Mouse (Mus musculus): ENCODE measurements around the gene Aldh1a2. TPM values are rescaled to one million over a fixed set of nuclear protein-coding genes. Genes with fewer than 3 reads are reported as not detected.

Aldh1a2 gene
- 0.51 and 0.63 TPM in 2 replicates for polyA plus RNA-seq (2015; fragmentation: Nextera tagmentation; extraction: Ambion mirVana)

DNA sequence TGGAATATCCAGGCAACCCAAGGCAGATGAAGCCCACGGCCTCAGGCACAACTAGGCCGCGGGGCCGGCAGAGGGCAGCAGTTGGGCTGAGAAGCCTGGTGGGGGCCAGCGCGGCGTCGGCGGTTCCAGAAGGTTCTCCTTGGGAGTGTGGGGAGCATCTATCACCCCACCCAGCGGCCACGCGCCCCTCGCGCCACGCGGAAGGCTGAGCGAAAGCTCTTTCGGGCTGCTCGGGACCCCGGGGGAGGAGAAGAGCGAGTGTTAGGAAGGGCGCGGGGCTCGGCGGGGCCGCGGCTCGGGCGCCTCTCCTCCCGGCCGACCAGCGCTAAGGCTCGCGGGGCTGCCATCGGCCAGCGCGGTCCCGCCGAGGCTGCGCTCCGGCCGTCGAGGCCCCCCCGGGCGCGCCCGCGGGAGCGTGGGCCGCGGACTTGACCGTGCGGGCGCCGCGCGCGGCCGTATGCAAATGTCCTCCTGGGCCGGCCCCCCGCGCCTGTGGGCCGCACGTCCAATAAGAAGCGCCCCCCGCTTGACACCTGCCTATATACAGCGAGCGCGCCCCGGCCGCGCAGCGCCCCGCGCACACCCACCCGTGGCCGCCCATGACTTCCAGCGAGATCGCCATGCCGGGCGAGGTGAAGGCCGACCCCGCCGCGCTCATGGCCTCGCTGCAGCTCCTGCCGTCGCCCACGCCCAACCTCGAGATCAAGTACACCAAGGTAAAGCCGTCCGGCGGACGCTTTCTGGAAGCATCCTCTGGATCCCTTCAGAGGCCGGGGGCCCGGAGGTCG, at the start of gene Aldh1a2:
Gene Aldh1a2 (plus strand): TSS at position 542 of the 788 bp plus-strand sequence.
- Histone ChIP-seq H3K27me3 (ENCODE audit: insufficient read depth, low read length) (peaks cover 74% of the 10 kb centered on the region), H3K9me3 (ENCODE audit: low read length) (no peaks in the 10 kb centered on the region), H3K36me3 (replicated peaks; ENCODE audit: insufficient read depth, low read length) (no peaks in the 10 kb centered on the region), H3K27ac (ENCODE audit: low read depth) (no peak within 1 kb of the TSS), H3K9ac (replicated peaks) (no peak within 1 kb of the TSS), H3K4me2 (ENCODE audit: low read depth, low read length) (peak within 1 kb of the TSS; percentile 74), H3K4me1 (ENCODE audit: insufficient read depth) (peaks cover 10% of the 10 kb centered on the region), H3K4me3 (ENCODE audit: low read depth, low read length) (peak within 1 kb of the TSS; percentile 52)
- no peak for TF ChIP-seq EP300 (IDR thresholded peaks at IDR 0.05; ENCODE audit: low read depth)
- peak; percentile 65 for TF ChIP-seq CTCF (IDR thresholded peaks at IDR 0.05; ENCODE audit: low read depth)
- DNase-seq, result peak; percentile 75
- peak; percentile 70 for ATAC-seq
- WGBS (ENCODE audit: insufficient replicate concordance), result 2% methylated on average over 73 of the region's 97 CpGs

DNA sequence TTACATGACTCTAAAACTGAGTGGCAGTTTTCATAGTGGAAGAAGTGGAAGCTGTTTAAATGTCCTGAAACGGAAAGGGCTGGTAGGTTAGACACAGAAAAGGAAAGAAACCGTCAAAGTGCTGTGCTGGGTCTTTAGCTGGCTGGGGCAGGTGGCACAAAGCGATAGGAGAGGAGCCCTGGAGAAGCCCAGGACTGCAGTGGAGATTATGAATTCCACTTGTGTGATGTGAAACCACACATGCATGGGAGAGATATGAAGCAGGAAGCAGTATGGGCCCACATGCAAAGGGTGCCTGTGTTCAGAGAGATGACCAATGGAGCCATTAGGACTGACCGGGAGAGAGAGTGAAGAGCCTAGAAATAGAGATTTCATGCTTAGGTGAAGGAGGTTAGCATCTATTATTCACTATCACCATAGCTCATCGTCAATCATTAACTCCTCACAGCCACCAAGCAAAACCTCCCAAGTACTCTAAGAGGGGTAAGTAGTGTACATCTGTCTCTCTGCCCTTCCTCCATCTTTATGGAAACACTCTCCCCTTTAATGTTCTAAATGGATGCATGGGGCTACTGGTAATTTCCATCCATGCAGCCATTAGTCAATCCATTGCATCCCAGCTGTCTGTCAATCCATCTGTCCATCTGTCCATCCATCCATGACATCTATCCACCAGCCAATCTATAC, 49.4 kb upstream of the Aldh1a2 start:
- H3K36me3 ChIP-seq (replicated peaks; ENCODE audit: insufficient read depth, low read length), result no peaks in the 10 kb centered on the region
- WGBS (ENCODE audit: insufficient replicate concordance), result 52% methylated on average over 5 of the region's 5 CpGs
- peaks cover 66% of the 10 kb centered on the region for H3K4me1 ChIP-seq (ENCODE audit: insufficient read depth)
- H3K4me2 ChIP-seq (ENCODE audit: low read depth, low read length), result peak overlapping the region; percentile 71
- no peaks in the 10 kb centered on the region for H3K9me3 ChIP-seq (ENCODE audit: low read length)
- peak; percentile 71 for DNase-seq
- H3K27ac ChIP-seq (ENCODE audit: low read depth), result peak overlapping the region; percentile 95
- H3K27me3 ChIP-seq (ENCODE audit: insufficient read depth, low read length), result no peaks in the 10 kb centered on the region
- peak; percentile 91 for ATAC-seq
- H3K9ac ChIP-seq (replicated peaks), result peak overlapping the region; percentile 54
- TF ChIP-seq CTCF (IDR thresholded peaks at IDR 0.05; ENCODE audit: low read depth) (no peak), EP300 (IDR thresholded peaks at IDR 0.05; ENCODE audit: low read depth) (peak; percentile 100)
- H3K4me3 ChIP-seq (ENCODE audit: low read depth, low read length), result no peak overlapping the region

DNA sequence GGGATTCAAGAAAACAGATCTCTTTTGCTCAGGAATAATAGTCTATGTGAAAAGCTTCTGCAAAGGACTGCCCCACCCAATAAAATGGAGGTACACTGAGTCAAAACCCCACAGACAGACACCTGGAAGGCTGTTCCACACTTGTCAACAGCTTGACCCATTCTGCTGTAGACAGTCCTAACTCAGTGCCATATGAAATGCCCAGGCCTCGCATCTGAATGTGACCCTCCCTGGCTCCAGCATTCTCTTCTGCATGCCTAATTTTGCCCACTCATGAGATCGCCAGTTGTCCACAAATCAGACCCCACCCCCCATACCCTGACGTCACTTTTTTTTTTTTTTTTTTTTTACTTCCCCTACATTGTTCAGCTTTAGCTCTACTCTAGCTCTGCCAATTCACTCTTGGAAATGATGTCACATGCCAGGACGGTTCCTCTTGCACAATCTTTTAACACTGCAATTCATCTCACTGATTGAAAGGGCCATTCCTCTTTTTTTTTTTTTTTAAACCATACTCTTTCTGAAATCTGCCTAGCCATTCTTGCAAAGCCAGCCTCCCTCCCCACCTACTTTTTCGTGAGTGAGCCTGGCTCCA, 48.6 kb upstream of the Aldh1a2 start:
- H3K4me1 ChIP-seq (ENCODE audit: insufficient read depth), result peaks cover 63% of the 10 kb centered on the region
- no peak overlapping the region for H3K4me3 ChIP-seq (ENCODE audit: low read depth, low read length)

DNA sequence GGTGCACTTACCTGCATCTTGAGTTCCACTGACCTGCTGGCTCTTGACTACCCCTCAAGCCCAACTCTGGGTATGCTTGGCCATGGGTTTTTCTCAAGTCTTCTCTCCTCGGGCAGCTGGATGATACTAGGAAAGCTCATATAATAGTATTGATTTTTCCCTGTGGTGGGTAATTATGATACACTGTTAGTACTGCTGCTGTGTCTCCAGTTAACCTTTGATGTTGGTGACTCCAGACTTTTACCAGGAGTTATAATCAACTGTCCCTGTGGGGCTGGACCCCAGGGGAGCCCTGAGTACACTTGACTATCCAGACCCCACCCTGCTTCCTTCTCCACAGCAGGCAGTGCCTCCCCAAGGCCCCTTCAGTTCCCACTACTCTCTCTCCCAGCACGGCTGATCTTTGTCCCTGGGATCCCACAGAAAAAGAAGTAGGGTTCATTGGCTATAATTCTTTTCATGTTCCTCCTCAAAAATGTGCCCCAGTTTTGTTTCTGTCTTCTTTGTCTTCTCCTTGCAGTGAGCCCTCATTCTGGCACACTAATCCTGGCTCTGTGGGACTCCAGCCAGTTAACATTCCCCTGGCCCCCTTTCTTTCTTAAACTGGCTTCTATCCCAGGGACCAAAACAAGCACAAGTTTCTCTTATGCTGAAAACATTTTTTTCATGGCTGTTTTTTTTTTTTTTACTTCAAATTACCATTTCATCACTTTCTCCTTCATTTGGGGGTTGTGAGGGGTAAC, 47.9 kb upstream of the Aldh1a2 start:
- Histone ChIP-seq H3K9ac (replicated peaks) (peak overlapping the region; percentile 5; the same call in 1 of the 2 replicates), H3K27ac (ENCODE audit: low read depth) (peak overlapping the region; percentile 95), H3K9me3 (ENCODE audit: low read length) (no peaks in the 10 kb centered on the region), H3K4me1 (ENCODE audit: insufficient read depth) (peaks cover 59% of the 10 kb centered on the region), H3K4me2 (ENCODE audit: low read depth, low read length) (peak overlapping the region; percentile 24; the same call in 1 of the 2 replicates), H3K36me3 (replicated peaks; ENCODE audit: insufficient read depth, low read length) (no peaks in the 10 kb centered on the region), H3K27me3 (ENCODE audit: insufficient read depth, low read length) (no peaks in the 10 kb centered on the region), H3K4me3 (ENCODE audit: low read depth, low read length) (no peak overlapping the region)
- WGBS (ENCODE audit: insufficient replicate concordance), result 26% methylated on average over 2 of the region's 2 CpGs
- no peak for TF ChIP-seq CTCF (IDR thresholded peaks at IDR 0.05; ENCODE audit: low read depth)
- TF ChIP-seq EP300 (IDR thresholded peaks at IDR 0.05; ENCODE audit: low read depth), result no peak
- DNase-seq (no peak), ATAC-seq (no peak)

More for the DNA sequence above, 48.6 kb upstream of the Aldh1a2 start:
- DNase-seq (no peak), ATAC-seq (peak; percentile 21)
- Histone ChIP-seq H3K27ac (ENCODE audit: low read depth) (peak overlapping the region; percentile 95), H3K27me3 (ENCODE audit: insufficient read depth, low read length) (no peaks in the 10 kb centered on the region), H3K9me3 (ENCODE audit: low read length) (no peaks in the 10 kb centered on the region), H3K4me2 (ENCODE audit: low read depth, low read length) (peak overlapping the region; percentile 71), H3K36me3 (replicated peaks; ENCODE audit: insufficient read depth, low read length) (no peaks in the 10 kb centered on the region), H3K9ac (replicated peaks) (0 out of 2 replicates have a peak overlapping the region, but pooled peaks have one; percentile 5)
- TF ChIP-seq CTCF (IDR thresholded peaks at IDR 0.05; ENCODE audit: low read depth) (no peak), EP300 (IDR thresholded peaks at IDR 0.05; ENCODE audit: low read depth) (peak; percentile 79)
- WGBS (ENCODE audit: insufficient replicate concordance), result 33% methylated on average over 5 of the region's 5 CpGs

DNA sequence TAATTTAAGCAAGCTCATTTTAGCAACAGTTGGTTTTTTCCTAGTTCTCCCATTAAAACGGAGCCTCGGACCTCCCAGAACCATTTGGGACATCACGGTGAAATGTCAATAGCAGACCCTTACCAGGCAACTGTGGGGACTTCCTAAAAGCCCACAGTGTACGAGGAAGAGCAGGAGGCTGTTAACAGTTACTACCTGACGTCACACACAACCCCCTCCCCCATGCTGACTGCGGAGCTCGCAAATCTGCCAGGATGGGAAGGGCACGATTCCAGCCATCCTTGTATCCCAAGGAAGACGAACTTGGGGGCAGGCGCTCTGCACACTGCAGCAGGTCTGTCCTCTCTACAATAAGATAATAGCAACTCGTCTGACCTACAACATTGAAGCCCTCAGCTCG, 47.1 kb upstream of the Aldh1a2 start, which contains the start of gene Aqp9:
Gene Aqp9 (minus strand): TSS at position 172 of the 400 bp plus-strand sequence.
- Histone ChIP-seq H3K9me3 (ENCODE audit: low read length) (no peaks in the 10 kb centered on the region), H3K4me1 (ENCODE audit: insufficient read depth) (peaks cover 51% of the 10 kb centered on the region), H3K4me3 (ENCODE audit: low read depth, low read length) (no peak within 1 kb of the TSS), H3K36me3 (replicated peaks; ENCODE audit: insufficient read depth, low read length) (no peaks in the 10 kb centered on the region), H3K4me2 (ENCODE audit: low read depth, low read length) (peak within 1 kb of the TSS; percentile 26; the same call in 1 of the 2 replicates), H3K27me3 (ENCODE audit: insufficient read depth, low read length) (no peaks in the 10 kb centered on the region), H3K9ac (replicated peaks) (peak within 1 kb of the TSS; percentile 5; the same call in 1 of the 2 replicates), H3K27ac (ENCODE audit: low read depth) (peak within 1 kb of the TSS; percentile 95)
- ATAC-seq, result no peak
- no peak for TF ChIP-seq CTCF (IDR thresholded peaks at IDR 0.05; ENCODE audit: low read depth)
- TF ChIP-seq EP300 (IDR thresholded peaks at IDR 0.05; ENCODE audit: low read depth), result no peak
- WGBS (ENCODE audit: insufficient replicate concordance), result 54% methylated on average over 12 of the region's 12 CpGs
- no peak for DNase-seq
